Mouse (Mus musculus) brown adipose tissue, adult 24 weeks (tissue): ENCODE measurements at regions not wholly inside any gene's neighbourhood (a gene's known extent, or its start where the extent isn't known, plus 50 kb on each side); places are given as distances from the start of the nearest gene placed in this dataset.

ENCODE experiments used
- H3K27ac ChIP-seq: fragments of 200-500 bp; replicated peaks from 2 replicates; pipeline ENCODE4 v1.5.1; 2012; ENCODE audit warnings: low read depth, mild to moderate bottlenecking, low read length
- H3K4me1 ChIP-seq: fragments of 200-500 bp; 2 replicates; pipeline ENCODE4 v1.6.1; 2012; ENCODE audit warnings: low read length, mixed read lengths; ENCODE audit not compliant: control insufficient read depth, insufficient read depth, insufficient read length
- H3K4me3 ChIP-seq: fragments of 200-500 bp; 2 replicates; pipeline ENCODE4 v1.5.1; 2012; ENCODE audit warnings: low read depth, mild to moderate bottlenecking, low read length, moderate library complexity; ENCODE audit not compliant: insufficient read depth

- no peak overlapping the region for H3K4me3 ChIP-seq
- H3K27ac ChIP-seq: peak overlapping the region; percentile 96
- peaks cover 24% of the 10 kb centered on the region for H3K4me1 ChIP-seq
Observed at GRCm38 (mm10) chr13:56350705-56351400, 54.5 kb upstream of the Cxcl14 start.

- Histone ChIP-seq H3K4me3 (no peak overlapping the region), H3K27ac (peak overlapping the region; percentile 96), H3K4me1 (peaks cover 24% of the 10 kb centered on the region)
Observed at GRCm38 (mm10) chr13:56351401-56351735, 55.0 kb upstream of the Cxcl14 start.

- H3K4me3 ChIP-seq: no peak overlapping the region
- peak overlapping the region; percentile 96 for H3K27ac ChIP-seq
- H3K4me1 ChIP-seq: peaks cover 24% of the 10 kb centered on the region
Observed at GRCm38 (mm10) chr13:56352436-56352835, 56.1 kb upstream of the Cxcl14 start.

GRCm38 (mm10) chr13:56352839-56353605 lies 56.7 kb upstream of the Cxcl14 start:
- Histone ChIP-seq H3K4me1 (peaks cover 24% of the 10 kb centered on the region), H3K4me3 (no peak overlapping the region), H3K27ac (peak overlapping the region; percentile 96)

GRCm38 (mm10) chr13:56353921-56354320 lies 57.6 kb upstream of the Cxcl14 start:
- Histone ChIP-seq H3K4me1 (peaks cover 24% of the 10 kb centered on the region), H3K27ac (peak overlapping the region; percentile 91), H3K4me3 (no peak overlapping the region)

GRCm38 (mm10) chr13:56354630-56355029 lies 58.3 kb upstream of the Cxcl14 start:
- H3K27ac ChIP-seq: peak overlapping the region; percentile 91
- no peak overlapping the region for H3K4me3 ChIP-seq
- H3K4me1 ChIP-seq: peaks cover 24% of the 10 kb centered on the region

GRCm38 (mm10) chr13:56356999-56357398 lies 60.6 kb upstream of the Cxcl14 start:
- H3K4me3 ChIP-seq: no peak overlapping the region
- peaks cover 15% of the 10 kb centered on the region for H3K4me1 ChIP-seq
- H3K27ac ChIP-seq: no peak overlapping the region

- Histone ChIP-seq H3K4me3 (no peak overlapping the region), H3K27ac (no peak overlapping the region), H3K4me1 (peaks cover 7% of the 10 kb centered on the region)
Observed at GRCm38 (mm10) chr13:56357955-56358354, 61.6 kb upstream of the Cxcl14 start.

GRCm38 (mm10) chr13:56358827-56359226 lies 62.5 kb upstream of the Cxcl14 start:
- no peak overlapping the region for H3K4me3 ChIP-seq
- no peak overlapping the region for H3K27ac ChIP-seq
- peaks cover 3% of the 10 kb centered on the region for H3K4me1 ChIP-seq

- Histone ChIP-seq H3K27ac (no peak overlapping the region; the same call in 1 of the 2 replicates), H3K4me3 (no peak overlapping the region), H3K4me1 (no peaks in the 10 kb centered on the region)
Observed at GRCm38 (mm10) chr13:56359554-56359953, 63.2 kb upstream of the Cxcl14 start.

- no peaks in the 10 kb centered on the region for H3K4me1 ChIP-seq
- no peak overlapping the region for H3K4me3 ChIP-seq
Observed at GRCm38 (mm10) chr13:56360803-56361202, 64.5 kb upstream of the Cxcl14 start.

GRCm38 (mm10) chr13:56362238-56362637 lies 64.2 kb upstream of the Gm3045 start:
- Histone ChIP-seq H3K4me3 (no peak overlapping the region), H3K4me1 (no peaks in the 10 kb centered on the region), H3K27ac (no peak overlapping the region)

More at GRCm38 (mm10) chr13:56360803-56361202, 64.5 kb upstream of the Cxcl14 start:
- H3K27ac ChIP-seq: no peak overlapping the region

- Histone ChIP-seq H3K4me1 (no peaks in the 10 kb centered on the region), H3K27ac (no peak overlapping the region), H3K4me3 (no peak overlapping the region)
Observed at GRCm38 (mm10) chr13:56362646-56363045, 63.7 kb upstream of the Gm3045 start.

- no peak overlapping the region for H3K4me3 ChIP-seq
- no peak overlapping the region for H3K27ac ChIP-seq
- no peaks in the 10 kb centered on the region for H3K4me1 ChIP-seq
Observed at GRCm38 (mm10) chr13:56369600-56369999, 56.8 kb upstream of the Gm3045 start.

- H3K4me3 ChIP-seq: no peak overlapping the region
- H3K4me1 ChIP-seq: no peaks in the 10 kb centered on the region
- no peak overlapping the region for H3K27ac ChIP-seq
Observed at GRCm38 (mm10) chr13:56371374-56371773, 55.0 kb upstream of the Gm3045 start.
